Mouse (Mus musculus) neural tube, embryonic 15.5 days (tissue): ENCODE measurements around the gene Elf1. TPM values are rescaled to one million over a fixed set of nuclear protein-coding genes. Genes with fewer than 3 reads are reported as not detected.

Experiments used
- ATAC-seq: fragments of 200-750 bp; cut with Nextera tagmentation; 2 replicates; pipeline ENCODE4 v1.8.0; 2017; ENCODE audit warnings: mild to moderate bottlenecking, moderate TSS enrichment, moderate library complexity; ENCODE audit not compliant: low FRiP score
- H3K27ac ChIP-seq: fragments of 300-500 bp; sonication (generic); replicated peaks from 2 replicates; pipeline ENCODE4 v1.5.1; 2015; ENCODE audit warnings: mild to moderate bottlenecking, inconsistent platforms
- H3K27me3 ChIP-seq: fragments of 300-500 bp; sonication (generic); replicated peaks from 2 replicates; pipeline ENCODE4 v1.6.1; 2015; ENCODE audit warnings: inconsistent platforms
- H3K36me3 ChIP-seq: fragments of 300-500 bp; sonication (generic); 2 replicates; pipeline ENCODE4 v1.6.1; 2015; ENCODE audit warnings: inconsistent platforms
- H3K4me1 ChIP-seq: fragments of 300-500 bp; sonication (generic); 2 replicates; pipeline ENCODE4 v1.6.1; 2015; ENCODE audit warnings: inconsistent platforms
- H3K4me2 ChIP-seq: fragments of 300-500 bp; sonication (generic); 2 replicates; pipeline ENCODE4 v1.6.1; 2015; ENCODE audit warnings: inconsistent platforms, mild to moderate bottlenecking, moderate library complexity
- H3K4me3 ChIP-seq: fragments of 300-500 bp; sonication (generic); replicated peaks from 2 replicates; pipeline ENCODE4 v1.5.1; 2015; ENCODE audit warnings: mild to moderate bottlenecking, inconsistent platforms
- H3K9ac ChIP-seq: fragments of 300-500 bp; sonication (generic); replicated peaks from 2 replicates; pipeline ENCODE4 v1.6.1; 2015; ENCODE audit warnings: mild to moderate bottlenecking, inconsistent platforms
- H3K9me3 ChIP-seq: fragments of 300-500 bp; sonication (generic); replicated peaks from 2 replicates; pipeline ENCODE4 v1.6.1; 2016; ENCODE audit warnings: inconsistent platforms
- WGBS: fragments of 180-500 bp; shearing (Covaris S2); methylation state at CpG from one replicate; pipeline ENCODE4 v1.1.7; 2015; ENCODE audit warnings: mixed read lengths; 5-methylcytosine and 5-hydroxymethylcytosine counted together
- polyA plus RNA-seq: library from polyadenylated mRNA; unstranded; fragments of >200 nt; fragmentation: Nextera tagmentation; extraction: Ambion mirVana; gene quantifications from 2 replicates; pipeline ENCODE4 v1.2.1, GENCODE M21; 2015

Elf1 gene
- polyA plus RNA-seq, 1 experiment from 2014 or later, result 2.5 TPM

DNA sequence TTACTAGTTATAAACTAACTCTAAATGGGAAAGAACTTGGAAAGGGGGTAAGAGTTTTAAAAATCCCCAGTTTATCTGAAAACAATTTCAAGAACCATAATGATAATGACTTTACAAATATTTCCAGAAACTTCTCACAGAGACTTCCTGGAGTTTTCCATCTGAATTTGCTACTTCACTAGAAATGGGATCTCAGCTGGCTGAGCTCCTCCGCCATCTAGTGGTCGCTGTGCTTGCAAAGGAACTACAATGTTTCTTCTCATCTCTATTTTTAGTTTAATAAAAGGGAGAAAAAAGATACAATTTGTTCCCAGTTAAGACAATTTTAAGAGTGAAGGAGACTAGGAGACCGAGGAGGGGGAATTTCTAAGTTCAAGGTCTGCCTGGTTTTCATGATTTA is 13.4 kb upstream of the Elf1 start:
- 35% methylated on average over 3 of the region's 3 CpGs for WGBS
- H3K36me3 ChIP-seq, result peaks cover 77% of the 10 kb centered on the region
- H3K27me3 ChIP-seq, result no peaks in the 10 kb centered on the region
- ATAC-seq, result no peak
- no peaks in the 10 kb centered on the region for H3K9me3 ChIP-seq
- no peaks in the 10 kb centered on the region for H3K4me1 ChIP-seq
- no peak overlapping the region for H3K9ac ChIP-seq
- H3K4me3 ChIP-seq, result no peak overlapping the region
- H3K4me2 ChIP-seq, result no peak overlapping the region
- no peak overlapping the region for H3K27ac ChIP-seq

DNA sequence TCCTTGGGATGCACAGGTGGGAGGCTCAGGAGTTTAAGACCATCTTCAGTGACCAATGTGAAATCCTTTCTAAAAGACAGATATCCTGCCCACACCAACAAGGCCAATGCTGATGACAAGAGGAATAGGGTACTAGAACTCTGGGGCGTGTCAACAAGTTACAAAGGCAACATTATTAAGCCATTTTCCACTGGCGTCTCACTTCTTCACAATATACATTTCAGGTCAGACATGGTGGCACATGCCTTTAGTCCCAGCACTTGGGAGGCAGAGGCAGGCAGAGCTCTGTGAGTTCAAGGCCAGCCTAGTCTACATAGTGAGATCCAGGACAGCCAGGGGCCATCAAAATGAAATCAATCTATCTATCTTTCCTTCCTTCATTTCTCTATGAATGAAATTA is 7.6 kb upstream of the Elf1 start:
- WGBS, result 92% methylated on average over 2 of the region's 2 CpGs
- H3K9ac ChIP-seq, result no peak overlapping the region
- H3K4me3 ChIP-seq, result no peak overlapping the region
- no peak overlapping the region for H3K27ac ChIP-seq
- no peaks in the 10 kb centered on the region for H3K27me3 ChIP-seq
- no peak for ATAC-seq
- peaks cover 70% of the 10 kb centered on the region for H3K36me3 ChIP-seq
- 0 out of 2 replicates have a peak, but pooled peaks cover 2% of the 10 kb centered on the region for H3K4me1 ChIP-seq
- H3K9me3 ChIP-seq, result no peaks in the 10 kb centered on the region
- no peak overlapping the region for H3K4me2 ChIP-seq

DNA sequence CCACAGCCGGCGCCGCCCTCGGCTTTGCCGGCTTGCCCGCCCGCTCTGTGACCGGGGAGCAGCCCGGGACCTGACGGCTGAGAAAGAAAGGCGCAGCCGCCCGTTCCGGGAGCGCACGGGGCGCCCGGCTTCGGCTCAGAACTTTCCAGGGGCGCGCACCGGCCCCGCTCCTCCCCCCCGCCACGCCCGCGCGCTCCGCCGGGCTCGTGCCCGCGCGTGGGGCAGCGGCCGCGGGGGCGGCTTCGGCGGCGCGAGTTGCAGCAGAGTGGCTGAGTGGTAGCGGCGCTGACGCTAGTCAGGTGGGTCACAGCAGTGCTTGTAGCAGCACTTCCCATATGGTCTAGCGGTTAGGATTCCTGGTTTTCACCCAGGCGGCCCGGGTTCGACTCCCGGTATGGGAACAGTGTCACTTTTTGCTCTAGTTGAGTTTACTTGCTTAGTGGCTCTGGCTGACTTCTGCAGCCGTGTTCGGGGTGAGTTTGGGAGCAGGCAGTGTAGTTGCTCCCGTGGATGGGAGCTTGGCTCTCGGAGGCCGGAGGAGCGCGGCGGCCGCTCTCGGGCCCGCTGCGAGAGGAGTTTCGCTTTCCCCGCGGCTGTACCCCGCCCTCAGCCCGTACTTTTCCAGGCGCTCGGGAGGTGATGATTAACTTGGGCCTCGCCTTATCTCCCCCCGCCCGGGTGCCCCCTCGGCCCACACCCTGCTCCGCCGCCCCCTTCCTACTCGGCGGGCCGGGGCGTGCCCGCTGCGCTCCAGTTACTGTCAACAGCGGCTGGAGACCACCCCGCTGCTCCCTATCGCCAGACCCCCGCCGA is 551 bp downstream of the Elf1 start, which contains the start of gene Wbp4:
Gene Wbp4, minus strand, starts transcription at position 182 of the 813 bp plus-strand sequence.
- no peaks in the 10 kb centered on the region for H3K9me3 ChIP-seq
- ATAC-seq, result peak; percentile 95
- H3K27ac ChIP-seq, result peak within 1 kb of the TSS; percentile 100
- peak within 1 kb of the TSS; percentile 97 for H3K9ac ChIP-seq
- WGBS, result under 1% methylated on average over 82 of the region's 86 CpGs
- peaks cover 8% of the 10 kb centered on the region for H3K36me3 ChIP-seq
- H3K4me1 ChIP-seq, result peaks cover 31% of the 10 kb centered on the region
- H3K4me3 ChIP-seq, result peak within 1 kb of the TSS; percentile 98
- peak within 1 kb of the TSS; percentile 65 for H3K4me2 ChIP-seq
- H3K27me3 ChIP-seq, result no peaks in the 10 kb centered on the region

DNA sequence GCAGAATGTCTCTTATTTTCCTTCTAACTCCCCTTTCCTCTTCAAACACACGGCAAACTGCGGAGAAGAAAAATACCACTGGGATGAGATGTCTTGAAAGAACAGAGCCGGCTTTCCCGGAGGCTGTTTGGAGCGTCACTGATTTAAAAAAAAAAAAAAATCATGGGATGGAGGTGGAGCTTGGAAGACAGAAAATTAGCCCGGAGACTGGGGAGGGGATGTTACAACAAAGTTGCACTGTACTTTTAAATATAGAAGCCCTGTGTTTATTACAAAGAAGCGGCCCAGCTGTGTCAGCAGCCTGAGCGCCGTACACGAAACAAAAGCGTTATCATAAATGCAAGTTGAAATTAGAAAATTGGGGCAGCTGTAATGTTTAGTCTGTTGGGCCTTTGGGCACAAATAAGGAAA is 1.3 kb downstream of the Elf1 start:
- peak overlapping the region; percentile 97 for H3K9ac ChIP-seq
- no peaks in the 10 kb centered on the region for H3K27me3 ChIP-seq
- peaks cover 38% of the 10 kb centered on the region for H3K4me1 ChIP-seq
- WGBS, result under 1% methylated on average over 11 of the region's 11 CpGs
- no peaks in the 10 kb centered on the region for H3K9me3 ChIP-seq
- peak overlapping the region; percentile 65 for H3K4me2 ChIP-seq
- peak overlapping the region; percentile 98 for H3K4me3 ChIP-seq
- no peak for ATAC-seq
- peak overlapping the region; percentile 100 for H3K27ac ChIP-seq
- 0 out of 2 replicates have a peak, but pooled peaks cover 5% of the 10 kb centered on the region for H3K36me3 ChIP-seq

DNA sequence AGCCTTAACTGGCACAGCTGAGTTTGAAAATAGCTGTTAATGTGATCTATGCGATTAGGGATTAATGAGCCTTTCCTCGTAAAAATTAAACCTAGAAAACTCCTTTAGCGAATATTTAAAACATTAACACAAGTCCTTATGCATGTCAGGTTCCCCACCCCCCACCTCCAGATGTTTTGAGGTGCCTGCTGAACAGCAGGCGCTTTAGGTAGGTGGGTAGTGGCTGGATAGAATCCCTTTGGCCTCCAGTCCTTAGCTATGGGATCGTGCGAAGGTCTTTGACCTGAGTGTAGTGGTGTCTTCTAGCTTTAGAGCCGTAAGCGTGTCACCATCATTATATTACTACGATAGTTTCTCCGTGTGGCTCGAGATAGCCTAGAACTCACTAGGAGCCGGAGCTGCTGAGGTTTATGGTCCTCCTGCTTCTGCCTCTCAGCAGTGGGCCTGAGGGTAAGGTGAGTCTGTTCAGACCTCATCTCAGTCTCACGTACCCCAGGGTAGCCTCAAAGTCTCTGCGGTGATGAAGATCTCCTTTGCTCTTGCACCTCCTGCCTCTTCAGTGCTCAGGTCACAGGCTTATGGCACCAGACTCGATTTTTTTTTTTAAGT is 1.9 kb downstream of the Elf1 start:
- peak overlapping the region; percentile 97 for H3K9ac ChIP-seq
- no peaks in the 10 kb centered on the region for H3K27me3 ChIP-seq
- H3K36me3 ChIP-seq, result 0 out of 2 replicates have a peak, but pooled peaks cover 2% of the 10 kb centered on the region
- 21% methylated on average over 15 of the region's 15 CpGs for WGBS
- H3K27ac ChIP-seq, result peak overlapping the region; percentile 100
- ATAC-seq, result no peak
- H3K4me3 ChIP-seq, result peak overlapping the region; percentile 98
- peaks cover 42% of the 10 kb centered on the region for H3K4me1 ChIP-seq
- peak overlapping the region; percentile 65 for H3K4me2 ChIP-seq
- H3K9me3 ChIP-seq, result no peaks in the 10 kb centered on the region

DNA sequence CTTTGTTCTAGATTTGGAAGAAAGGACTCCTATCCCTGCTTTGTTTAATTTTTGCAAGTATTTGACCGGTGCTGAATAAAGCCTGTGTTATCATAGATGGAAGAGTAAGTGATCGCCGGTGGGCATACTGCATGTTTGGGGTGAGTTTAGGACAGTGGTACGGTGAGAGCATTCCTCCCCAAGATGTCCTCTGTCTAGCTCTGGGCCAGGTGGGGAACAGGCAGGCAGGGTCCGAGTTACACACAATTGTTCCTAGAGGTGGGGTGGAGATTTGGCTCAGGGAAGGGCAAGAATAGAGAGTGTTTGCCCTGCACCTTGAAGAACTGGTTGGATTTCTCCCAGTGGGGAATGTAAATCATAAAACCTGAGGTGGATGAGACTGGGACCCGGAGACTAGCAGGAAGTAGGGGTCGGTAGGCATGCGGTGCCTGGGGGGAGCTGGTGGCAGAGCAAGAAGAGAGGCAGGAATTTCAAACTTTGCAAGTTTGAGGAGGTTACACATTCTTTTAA is 2.7 kb downstream of the Elf1 start:
- no peak overlapping the region for H3K9ac ChIP-seq
- ATAC-seq, result no peak
- no peaks in the 10 kb centered on the region for H3K27me3 ChIP-seq
- H3K4me2 ChIP-seq, result peak overlapping the region; percentile 65
- no peak overlapping the region for H3K4me3 ChIP-seq
- 83% methylated on average over 8 of the region's 8 CpGs for whole genome bisulfite sequencing
- peaks cover 44% of the 10 kb centered on the region for H3K4me1 ChIP-seq
- H3K36me3 ChIP-seq, result no peaks in the 10 kb centered on the region
- H3K9me3 ChIP-seq, result no peaks in the 10 kb centered on the region
- no peak overlapping the region for H3K27ac ChIP-seq

DNA sequence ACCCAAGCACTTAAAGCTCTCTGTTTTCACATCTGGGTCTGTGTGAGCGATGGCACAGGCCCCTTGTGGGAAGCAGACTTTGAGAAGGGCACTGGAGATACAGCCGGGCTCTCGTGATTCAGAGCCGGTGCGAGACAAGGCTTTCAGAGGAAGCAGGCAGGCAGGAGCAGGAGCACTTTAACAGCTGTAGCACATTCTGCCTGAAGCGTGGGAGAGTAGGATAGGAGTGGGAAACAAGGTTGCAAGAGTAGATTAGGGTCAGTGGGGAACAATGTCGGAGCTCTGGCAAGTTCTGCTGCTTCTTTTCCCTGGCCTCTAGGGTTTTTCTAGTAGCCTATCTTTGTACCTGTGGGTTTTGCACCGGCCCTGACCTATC is 5.6 kb downstream of the Elf1 start:
- H3K36me3 ChIP-seq, result no peaks in the 10 kb centered on the region
- H3K27ac ChIP-seq, result no peak overlapping the region
- WGBS, result 30% methylated on average over 8 of the region's 8 CpGs
- peaks cover 32% of the 10 kb centered on the region for H3K4me1 ChIP-seq
- H3K9ac ChIP-seq, result no peak overlapping the region; the same call in 1 of the 2 replicates
- H3K4me2 ChIP-seq, result peak overlapping the region; percentile 72
- no peaks in the 10 kb centered on the region for H3K27me3 ChIP-seq
- H3K4me3 ChIP-seq, result peak overlapping the region; percentile 47; the same call in 1 of the 2 replicates
- ATAC-seq, result no peak
- no peaks in the 10 kb centered on the region for H3K9me3 ChIP-seq

DNA sequence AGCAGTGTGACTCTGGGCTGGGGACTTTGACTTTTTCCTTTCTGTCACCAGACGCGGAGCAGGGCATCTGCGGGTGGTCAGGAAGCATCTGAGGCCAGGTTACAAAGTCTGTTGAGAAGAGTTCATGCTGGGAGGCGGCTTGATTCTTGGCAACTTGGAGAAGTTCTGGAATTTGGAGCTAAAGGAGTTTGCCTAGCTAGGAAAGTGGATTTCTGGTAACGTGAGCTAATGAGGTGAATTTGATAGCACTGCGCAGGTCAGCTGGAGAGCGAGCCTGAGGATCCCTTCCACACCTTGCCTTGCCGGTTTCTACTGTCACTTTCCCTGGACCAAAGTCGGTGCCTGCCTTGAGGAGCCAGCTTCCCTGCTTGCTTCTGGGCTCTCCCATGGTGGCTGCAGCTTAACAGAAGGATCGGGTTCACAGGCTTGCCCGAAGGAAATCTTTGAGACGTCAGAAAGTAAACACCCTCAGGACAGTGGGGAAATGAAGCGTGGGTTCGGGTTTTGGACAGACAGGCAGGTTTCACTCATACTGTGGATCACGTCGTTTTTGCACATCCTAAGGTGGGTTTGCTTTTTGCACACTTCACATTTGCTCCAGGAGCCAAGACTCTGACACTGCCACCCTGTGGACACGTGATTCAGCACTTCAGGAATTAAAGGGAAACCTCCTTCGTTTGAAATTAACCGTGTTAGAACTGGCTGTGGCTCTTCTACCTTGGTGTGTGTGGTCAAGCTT is 6.2 kb downstream of the Elf1 start:
- H3K36me3 ChIP-seq, result no peaks in the 10 kb centered on the region
- H3K4me1 ChIP-seq, result peaks cover 32% of the 10 kb centered on the region
- H3K4me2 ChIP-seq, result peak overlapping the region; percentile 72
- peak overlapping the region; percentile 47 for H3K4me3 ChIP-seq
- H3K9me3 ChIP-seq, result no peaks in the 10 kb centered on the region
- H3K27me3 ChIP-seq, result no peaks in the 10 kb centered on the region
- WGBS, result 8% methylated on average over 19 of the region's 19 CpGs
- H3K27ac ChIP-seq, result peak overlapping the region; percentile 70
- peak; percentile 59 for ATAC-seq
- H3K9ac ChIP-seq, result peak overlapping the region; percentile 47

DNA sequence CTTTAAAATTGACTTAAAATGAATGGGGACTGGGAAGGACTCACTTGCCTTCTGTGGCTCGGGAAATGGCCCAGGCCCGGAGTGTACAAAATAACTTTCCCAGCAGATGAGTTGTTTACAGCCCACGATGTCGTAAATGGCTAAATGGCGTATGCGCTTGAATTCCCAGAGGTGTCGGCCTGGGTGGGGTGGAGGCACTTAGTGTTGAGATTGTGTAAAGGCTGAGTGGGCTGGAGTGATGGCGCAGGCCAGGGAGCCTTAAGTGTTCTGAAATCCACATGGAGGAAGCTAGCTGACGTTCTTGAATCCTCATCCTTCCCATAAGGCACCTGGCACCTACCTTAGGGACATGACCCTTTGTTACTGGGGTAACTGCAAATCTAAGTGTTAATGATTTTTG is 7.5 kb downstream of the Elf1 start:
- Histone ChIP-seq H3K4me2 (no peak overlapping the region), H3K27ac (no peak overlapping the region), H3K27me3 (no peaks in the 10 kb centered on the region), H3K36me3 (no peaks in the 10 kb centered on the region), H3K4me3 (no peak overlapping the region), H3K4me1 (peaks cover 20% of the 10 kb centered on the region), H3K9ac (no peak overlapping the region), H3K9me3 (no peaks in the 10 kb centered on the region)
- no peak for ATAC-seq
- 28% methylated on average over 9 of the region's 9 CpGs for WGBS

DNA sequence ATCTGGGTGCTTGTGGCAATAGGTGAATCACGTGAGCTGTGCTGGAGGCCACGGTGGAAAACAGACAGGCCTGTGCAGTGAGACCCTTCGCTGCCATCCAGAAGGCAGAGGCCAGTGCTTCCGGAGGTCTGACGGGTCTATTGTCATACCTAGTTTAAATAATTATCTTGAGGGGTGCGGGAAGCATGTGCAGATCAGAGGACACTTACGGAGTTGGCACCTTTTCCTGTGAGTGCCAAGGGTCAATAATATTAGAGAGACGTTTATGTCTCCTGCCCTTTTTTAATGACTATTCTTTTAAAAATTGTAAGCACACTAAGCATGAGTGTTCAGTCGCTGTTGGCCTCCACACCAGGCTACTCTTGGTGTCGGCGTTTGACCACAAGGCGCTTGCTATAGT is 8.2 kb downstream of the Elf1 start:
- Histone ChIP-seq H3K9ac (no peak overlapping the region), H3K4me2 (no peak overlapping the region), H3K27ac (no peak overlapping the region), H3K4me1 (peaks cover 16% of the 10 kb centered on the region), H3K36me3 (no peaks in the 10 kb centered on the region), H3K4me3 (no peak overlapping the region), H3K27me3 (no peaks in the 10 kb centered on the region), H3K9me3 (no peaks in the 10 kb centered on the region)
- no peak for ATAC-seq
- 80% methylated on average over 12 of the region's 12 CpGs for WGBS

DNA sequence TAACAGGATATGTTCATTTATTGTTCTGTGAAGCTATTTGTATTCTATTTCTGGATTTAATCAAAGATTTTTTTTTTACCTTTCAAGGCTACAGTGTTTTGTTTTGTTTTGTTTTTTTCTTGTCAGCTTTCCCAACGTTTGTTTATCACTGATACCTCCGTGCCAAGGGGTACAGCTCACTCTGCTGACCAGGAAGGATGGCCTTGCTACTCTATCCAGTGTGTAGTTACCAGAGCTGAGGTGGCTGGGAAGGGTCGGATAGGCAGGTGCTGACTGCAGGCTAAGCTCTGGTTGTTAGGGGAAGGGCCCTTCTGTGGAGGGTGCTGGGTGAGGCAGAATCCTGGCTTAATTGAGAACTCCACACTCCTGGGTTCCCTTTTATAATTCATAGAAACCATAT is 9.3 kb downstream of the Elf1 start:
- no peak for ATAC-seq
- Histone ChIP-seq H3K4me1 (peaks cover 16% of the 10 kb centered on the region), H3K27ac (no peak overlapping the region), H3K4me2 (no peak overlapping the region), H3K27me3 (no peaks in the 10 kb centered on the region), H3K9me3 (no peaks in the 10 kb centered on the region), H3K9ac (no peak overlapping the region), H3K4me3 (no peak overlapping the region), H3K36me3 (no peaks in the 10 kb centered on the region)
- 79% methylated on average over 3 of the region's 3 CpGs for WGBS
